Mouse (Mus musculus) kidney, postnatal 0 days (tissue): ENCODE measurements around the gene 2300002M23Rik. TPM values are rescaled to one million over a fixed set of nuclear protein-coding genes. Genes with fewer than 3 reads are reported as not detected.

Source experiments
- ATAC-seq: fragments of 200-750 bp; cut with Nextera tagmentation; replicated peaks from 2 replicates; pipeline ENCODE4 v1.8.0; 2017; ENCODE audit warnings: low read depth, moderate number of reproducible peaks, moderate TSS enrichment, moderate library complexity; ENCODE audit not compliant: low FRiP score
- DNase-seq: peaks from one replicate; pipeline ENCODE4 v3.0.0-alpha.2; 2016; ENCODE audit warnings: low spot score
- H3K27ac ChIP-seq: fragments of 300-500 bp; sonication (generic); 2 replicates; pipeline ENCODE4 v1.5.1; 2014; ENCODE audit warnings: mild to moderate bottlenecking
- H3K27me3 ChIP-seq: fragments of 300-500 bp; sonication (generic); 2 replicates; pipeline ENCODE4 v1.6.1; 2014; ENCODE audit warnings: low read length, mixed read lengths; ENCODE audit not compliant: insufficient read depth
- H3K36me3 ChIP-seq: fragments of 300-500 bp; sonication (generic); 2 replicates; pipeline ENCODE4 v1.6.1; 2014; ENCODE audit warnings: low read length, mixed read lengths; ENCODE audit not compliant: insufficient read depth
- H3K4me1 ChIP-seq: fragments of 300-500 bp; sonication (generic); replicated peaks from 2 replicates; pipeline ENCODE4 v1.6.1; 2014; ENCODE audit warnings: antibody characterized with exemption, low read length, mixed read lengths; ENCODE audit not compliant: insufficient read depth
- H3K4me2 ChIP-seq: fragments of 300-500 bp; sonication (generic); 2 replicates; pipeline ENCODE4 v1.6.1; 2014; ENCODE audit warnings: mild to moderate bottlenecking, low read length, moderate library complexity, mixed read lengths
- H3K4me3 ChIP-seq: fragments of 300-500 bp; sonication (generic); replicated peaks from 2 replicates; pipeline ENCODE4 v1.5.1; 2014; ENCODE audit warnings: low read depth, low read length
- H3K9ac ChIP-seq: fragments of 300-500 bp; sonication (generic); 2 replicates; pipeline ENCODE4 v1.6.1; 2014; ENCODE audit warnings: low read depth, low read length
- H3K9me3 ChIP-seq: fragments of 300-500 bp; sonication (generic); replicated peaks from 2 replicates; pipeline ENCODE4 v1.6.1; 2016; ENCODE audit warnings: low read length, inconsistent platforms, mixed read lengths
- CTCF ChIP-seq: IDR thresholded peaks from 2 replicates; pipeline ENCODE4 v1.5.1; 2016; ENCODE audit warnings: antibody characterized with exemption, low read depth, mild to moderate bottlenecking, moderate library complexity
- WGBS: fragments of 180-500 bp; shearing (Covaris S2); extraction: QIAGEN DNeasy Blood & Tissue Kit; methylation state at CpG from one replicate; pipeline ENCODE4 v1.1.7; 2014; 5-methylcytosine and 5-hydroxymethylcytosine counted together
- polyA plus RNA-seq: library from polyadenylated mRNA; unstranded; fragments of >200 nt; fragmentation: Nextera tagmentation; extraction: Ambion mirVana; gene quantifications from 2 replicates; pipeline ENCODE4 v1.2.1, GENCODE M21; 2015

The 2300002M23Rik gene
- polyA plus RNA-seq, 1 experiment from 2014 or later: not detected

GRCm38 (mm10) chr17:35554321-35554720 is 12.9 kb upstream of the 2300002M23Rik start:
- Histone ChIP-seq H3K4me1 (no peaks in the 10 kb centered on the region), H3K27me3 (no peaks in the 10 kb centered on the region), H3K9me3 (no peaks in the 10 kb centered on the region), H3K9ac (no peak overlapping the region), H3K4me2 (no peak overlapping the region), H3K36me3 (no peaks in the 10 kb centered on the region), H3K27ac (no peak overlapping the region), H3K4me3 (no peak overlapping the region)
- TF ChIP-seq CTCF: no peak
- no peak for ATAC-seq
- WGBS: 83% methylated on average over 5 of the region's 5 CpGs
- no peak for DNase-seq

DNA sequence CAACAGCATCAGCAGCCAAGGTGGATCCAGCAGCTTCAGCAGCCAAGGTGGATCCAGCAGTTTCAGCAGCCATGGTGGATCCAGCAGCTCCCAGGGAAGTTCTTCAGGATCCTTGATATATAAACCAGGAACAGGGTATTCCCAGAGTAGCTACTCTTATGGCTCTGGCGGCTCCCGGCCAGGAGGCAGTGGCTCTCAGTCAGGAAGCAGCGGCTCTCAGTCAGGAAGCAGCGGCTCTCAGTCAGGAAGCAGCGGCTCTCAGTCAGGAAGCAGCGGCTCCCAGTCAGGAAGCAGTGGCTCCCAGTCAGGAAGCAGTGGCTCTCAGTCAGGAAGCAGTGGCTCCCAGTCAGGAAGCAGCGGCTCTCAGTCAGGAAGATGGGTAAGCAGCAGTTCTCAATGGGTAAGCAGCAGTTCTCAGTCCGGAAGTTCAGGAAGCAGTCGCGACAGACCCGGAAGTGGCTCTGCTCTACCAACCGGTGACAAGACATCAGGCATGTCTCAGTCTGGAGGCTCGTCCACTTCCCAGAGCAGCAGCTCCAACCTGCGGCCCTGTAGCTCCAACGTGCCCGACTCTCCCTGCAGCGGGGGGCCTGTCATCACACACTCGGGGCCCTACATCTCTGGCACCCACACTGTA is 12.4 kb upstream of the 2300002M23Rik start:
- Histone ChIP-seq H3K27me3 (no peaks in the 10 kb centered on the region), H3K9ac (no peak overlapping the region), H3K9me3 (no peaks in the 10 kb centered on the region), H3K27ac (no peak overlapping the region), H3K36me3 (no peaks in the 10 kb centered on the region), H3K4me1 (no peaks in the 10 kb centered on the region), H3K4me3 (no peak overlapping the region), H3K4me2 (no peak overlapping the region)
- TF ChIP-seq CTCF: no peak
- DNase-seq: no peak
- 90% methylated on average over 18 of the region's 18 CpGs for WGBS
- no peak for ATAC-seq

DNA sequence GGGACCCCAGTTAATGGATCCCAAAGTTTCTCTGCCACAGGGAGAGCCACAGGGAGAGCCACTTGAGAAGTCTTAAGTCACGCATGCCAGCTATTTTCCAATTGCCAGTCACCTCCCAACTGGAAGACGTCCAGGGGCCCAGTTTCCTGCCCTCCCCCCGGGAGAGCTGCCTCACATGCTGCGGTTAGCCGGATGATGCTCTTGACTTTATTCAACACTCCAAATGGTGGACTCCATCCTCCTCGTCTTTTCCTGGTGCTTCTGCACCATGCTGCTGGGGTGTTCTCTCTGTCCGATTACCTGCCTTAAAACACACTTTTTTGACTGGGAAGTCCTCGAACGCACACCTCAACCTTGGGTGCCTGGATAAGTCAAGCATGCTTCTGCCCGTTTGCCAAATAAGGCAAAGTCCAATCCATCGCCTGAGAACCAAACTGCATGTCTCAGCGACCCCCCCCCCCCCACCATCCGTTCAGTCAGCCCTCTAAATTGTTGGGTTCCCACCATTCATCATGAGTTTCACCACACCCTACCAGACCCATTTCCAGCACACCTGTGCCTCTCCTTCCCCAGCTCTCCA is 11.0 kb upstream of the 2300002M23Rik start:
- no peak for TF ChIP-seq CTCF
- DNase-seq: no peak
- ATAC-seq: no peak
- Histone ChIP-seq H3K9ac (no peak overlapping the region), H3K9me3 (no peaks in the 10 kb centered on the region), H3K4me2 (no peak overlapping the region), H3K4me1 (no peaks in the 10 kb centered on the region), H3K36me3 (no peaks in the 10 kb centered on the region), H3K27me3 (no peaks in the 10 kb centered on the region), H3K27ac (no peak overlapping the region), H3K4me3 (no peak overlapping the region)
- 87% methylated on average over 13 of the region's 13 CpGs for WGBS

DNA sequence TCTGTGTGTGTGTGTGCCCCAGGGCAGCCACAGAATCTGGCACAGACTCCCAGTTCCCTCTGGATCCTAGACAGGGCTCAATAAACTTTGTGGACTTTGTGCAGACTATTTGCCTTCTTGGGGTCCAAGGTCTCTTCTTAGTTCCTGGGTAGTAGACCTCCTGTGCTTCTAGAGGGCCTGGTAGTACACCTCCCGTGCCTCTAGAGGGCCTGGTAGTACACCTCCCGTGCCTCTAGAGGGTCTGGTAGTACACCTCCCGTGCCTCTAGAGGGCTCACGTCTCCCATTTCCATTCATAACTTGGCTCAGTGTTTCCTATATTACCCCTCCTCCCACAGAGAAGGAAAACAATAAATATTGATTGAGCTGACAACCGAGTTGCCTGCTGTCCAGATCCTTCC is 10.4 kb upstream of the 2300002M23Rik start:
- no peak; the same call in 1 of the 2 replicates for ATAC-seq

GRCm38 (mm10) chr17:35557351-35557750 is 9.9 kb upstream of the 2300002M23Rik start:
- Histone ChIP-seq H3K4me1 (no peaks in the 10 kb centered on the region), H3K27me3 (no peaks in the 10 kb centered on the region), H3K9me3 (no peaks in the 10 kb centered on the region), H3K36me3 (no peaks in the 10 kb centered on the region), H3K4me3 (no peak overlapping the region), H3K9ac (no peak overlapping the region), H3K4me2 (no peak overlapping the region), H3K27ac (no peak overlapping the region)
- ATAC-seq (no peak), DNase-seq (no peak)
- TF ChIP-seq CTCF: no peak
- 61% methylated on average over 9 of the region's 9 CpGs for WGBS

More for the DNA sequence above, 10.4 kb upstream of the 2300002M23Rik start:
- DNase-seq: peak; percentile 83
- WGBS: 30% methylated on average over 5 of the region's 5 CpGs
- Histone ChIP-seq H3K27me3 (no peaks in the 10 kb centered on the region), H3K27ac (no peak overlapping the region), H3K9ac (no peak overlapping the region), H3K4me2 (no peak overlapping the region), H3K4me1 (no peaks in the 10 kb centered on the region), H3K9me3 (no peaks in the 10 kb centered on the region), H3K36me3 (no peaks in the 10 kb centered on the region), H3K4me3 (no peak overlapping the region)
- peak; percentile 87 for TF ChIP-seq CTCF

DNA sequence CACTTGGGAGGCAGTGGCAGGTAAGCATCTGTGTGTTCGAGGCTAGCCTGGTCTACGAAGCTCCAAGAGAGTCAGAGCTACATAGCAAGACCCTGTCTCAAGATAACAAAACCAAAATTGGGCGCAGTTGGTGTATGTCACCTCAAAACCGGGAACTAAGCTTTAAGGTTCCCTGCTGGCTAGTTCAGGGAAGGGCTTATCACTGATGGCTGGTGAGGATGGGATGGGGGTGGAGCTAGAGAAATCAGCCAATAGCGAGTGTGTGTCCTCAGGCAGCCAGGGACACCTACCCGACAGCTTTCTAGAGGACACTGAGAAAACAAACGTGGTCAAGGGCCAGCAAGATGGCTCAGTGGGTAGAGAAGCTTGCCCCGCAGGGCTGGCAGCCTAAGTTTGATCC is 9.0 kb upstream of the 2300002M23Rik start:
- WGBS: 63% methylated on average over 8 of the region's 8 CpGs
- no peak for ATAC-seq
- no peaks in the 10 kb centered on the region for H3K9me3 ChIP-seq
- H3K9ac ChIP-seq: no peak overlapping the region
- no peak for TF ChIP-seq CTCF
- H3K27ac ChIP-seq: no peak overlapping the region
- no peaks in the 10 kb centered on the region for H3K36me3 ChIP-seq
- no peak overlapping the region for H3K4me3 ChIP-seq
- H3K4me2 ChIP-seq: no peak overlapping the region
- DNase-seq: no peak
- H3K27me3 ChIP-seq: no peaks in the 10 kb centered on the region
- H3K4me1 ChIP-seq: no peaks in the 10 kb centered on the region

DNA sequence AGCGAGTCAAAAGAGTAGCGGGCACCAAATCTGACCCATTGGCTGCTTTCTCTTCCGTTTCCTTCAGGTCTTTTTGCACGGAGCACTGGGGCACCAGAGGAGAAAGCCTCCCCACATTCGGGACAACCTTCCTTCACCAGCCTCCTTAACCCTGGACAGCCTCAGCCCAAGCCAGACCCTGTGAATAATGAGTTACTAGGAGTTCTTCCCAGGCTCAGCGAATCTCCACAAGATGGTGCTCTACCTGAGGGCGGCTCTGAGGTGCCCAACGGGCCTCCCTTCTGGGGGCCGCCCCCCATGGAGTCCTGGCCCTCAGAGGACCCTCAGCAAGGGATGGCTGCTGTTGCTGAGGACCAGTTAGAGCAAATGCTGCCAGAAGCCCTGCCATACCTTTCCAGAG is 517 bp downstream of the 2300002M23Rik start:
- Histone ChIP-seq H3K4me1 (0 out of 2 replicates have a peak, but pooled peaks cover 4% of the 10 kb centered on the region), H3K4me3 (no peak overlapping the region), H3K27ac (no peak overlapping the region), H3K4me2 (no peak overlapping the region), H3K27me3 (peaks cover 6% of the 10 kb centered on the region; the same call in 1 of the 2 replicates), H3K9me3 (no peaks in the 10 kb centered on the region), H3K36me3 (no peaks in the 10 kb centered on the region), H3K9ac (no peak overlapping the region)
- ATAC-seq (no peak), DNase-seq (no peak)
- peak; percentile 19; the same call in 1 of the 2 replicates for TF ChIP-seq CTCF
- WGBS: 27% methylated on average over 9 of the region's 9 CpGs
